Mouse (Mus musculus) stomach, embryonic 16.5 days (tissue): ENCODE data around the gene Ttc12. TPM values are rescaled to one million over a fixed set of nuclear protein-coding genes. Genes with fewer than 3 reads are reported as not detected.

Experiments used
- ATAC-seq: fragments of 200-750 bp; cut with Nextera tagmentation; 2 replicates; pipeline ENCODE4 v1.8.0; 2017; ENCODE audit warnings: moderate number of reproducible peaks, moderate TSS enrichment; ENCODE audit not compliant: insufficient read depth, low FRiP score
- H3K27ac ChIP-seq: fragments of 300-500 bp; sonication (generic); 2 replicates; pipeline ENCODE4 v1.5.1; 2014; ENCODE audit warnings: low read length
- H3K27me3 ChIP-seq: fragments of 300-500 bp; sonication (generic); 2 replicates; pipeline ENCODE4 v1.6.1; 2014; ENCODE audit warnings: low read length, control low read depth, mixed read lengths; ENCODE audit not compliant: control insufficient read depth, insufficient read depth
- H3K36me3 ChIP-seq: fragments of 300-500 bp; sonication (generic); 2 replicates; pipeline ENCODE4 v1.6.1; 2014; ENCODE audit warnings: low read length; ENCODE audit not compliant: control insufficient read depth, insufficient read depth
- H3K4me1 ChIP-seq: fragments of 300-500 bp; sonication (generic); 2 replicates; pipeline ENCODE4 v1.6.1; 2014; ENCODE audit warnings: low read length, control low read depth, mixed read lengths; ENCODE audit not compliant: control insufficient read depth, insufficient read depth
- H3K4me2 ChIP-seq: fragments of 300-500 bp; sonication (generic); 2 replicates; pipeline ENCODE4 v1.6.1; 2014; ENCODE audit warnings: low read depth, low read length, mixed read lengths
- H3K4me3 ChIP-seq: fragments of 300-500 bp; sonication (generic); replicated peaks from 2 replicates; pipeline ENCODE4 v1.5.1; 2014; ENCODE audit warnings: mild to moderate bottlenecking, low read length
- H3K9ac ChIP-seq: fragments of 300-500 bp; sonication (generic); 2 replicates; pipeline ENCODE4 v1.6.1; 2014; ENCODE audit warnings: low read length
- H3K9me3 ChIP-seq: fragments of 300-500 bp; sonication (generic); replicated peaks from 2 replicates; pipeline ENCODE4 v1.6.1; 2016; ENCODE audit warnings: low read length, control low read depth; ENCODE audit not compliant: control insufficient read depth
- WGBS: fragments of 180-500 bp; shearing (Covaris S2); extraction: QIAGEN DNeasy Blood & Tissue Kit; methylation state at CpG from one replicate; pipeline ENCODE4 v1.1.7; 2014; 5-methylcytosine and 5-hydroxymethylcytosine counted together
- polyA plus RNA-seq: library from polyadenylated mRNA; unstranded; fragments of >200 nt; fragmentation: Nextera tagmentation; extraction: Ambion mirVana; gene quantifications from 2 replicates; pipeline ENCODE4 v1.2.1, GENCODE M21; 2015

Ttc12 gene
- polyA plus RNA-seq, 1 experiment from 2014 or later = 1.4 TPM

GRCm38 (mm10) chr9:49486805-49487656 lies 1.0 kb upstream of the Ttc12 start:
- H3K9ac ChIP-seq = no peak overlapping the region
- H3K4me3 ChIP-seq = no peak overlapping the region
- H3K27ac ChIP-seq = no peak overlapping the region
- H3K4me1 ChIP-seq = 0 out of 2 replicates have a peak, but pooled peaks cover 8% of the 10 kb centered on the region
- no peak for ATAC-seq
- no peaks in the 10 kb centered on the region for H3K27me3 ChIP-seq
- H3K9me3 ChIP-seq = no peaks in the 10 kb centered on the region
- no peaks in the 10 kb centered on the region for H3K36me3 ChIP-seq
- 71% methylated on average over 9 of the region's 9 CpGs for WGBS
- H3K4me2 ChIP-seq = no peak overlapping the region

- Histone ChIP-seq H3K4me1 (0 out of 2 replicates have a peak, but pooled peaks cover 8% of the 10 kb centered on the region), H3K4me3 (peak overlapping the region; percentile 62), H3K9me3 (no peaks in the 10 kb centered on the region), H3K36me3 (no peaks in the 10 kb centered on the region), H3K4me2 (peak overlapping the region; percentile 61), H3K27me3 (no peaks in the 10 kb centered on the region), H3K27ac (no peak overlapping the region), H3K9ac (peak overlapping the region; percentile 66)
- ATAC-seq = 0 out of 2 replicates have a peak, but pooled peaks have one; percentile 14
- 3% methylated on average over 21 of the region's 21 CpGs for WGBS
Observed at GRCm38 (mm10) chr9:49485250-49485891, 654 bp downstream of the Ttc12 start.

GRCm38 (mm10) chr9:49483316-49483715 lies 2.7 kb downstream of the Ttc12 start:
- no peaks in the 10 kb centered on the region for H3K27me3 ChIP-seq
- H3K4me3 ChIP-seq = no peak overlapping the region
- H3K36me3 ChIP-seq = no peaks in the 10 kb centered on the region
- no peak overlapping the region for H3K9ac ChIP-seq
- 0 out of 2 replicates have a peak, but pooled peaks cover 8% of the 10 kb centered on the region for H3K4me1 ChIP-seq
- 51% methylated on average over 10 of the region's 10 CpGs for WGBS
- H3K27ac ChIP-seq = no peak overlapping the region
- no peak overlapping the region for H3K4me2 ChIP-seq
- H3K9me3 ChIP-seq = no peaks in the 10 kb centered on the region
- no peak for ATAC-seq

GRCm38 (mm10) chr9:49472126-49472525 lies 13.9 kb downstream of the Ttc12 start:
- no peak for ATAC-seq
- no peaks in the 10 kb centered on the region for H3K9me3 ChIP-seq
- WGBS = 67% methylated on average over 11 of the region's 11 CpGs
- H3K36me3 ChIP-seq = no peaks in the 10 kb centered on the region
- H3K27ac ChIP-seq = no peak overlapping the region
- no peak overlapping the region for H3K4me2 ChIP-seq
- no peak overlapping the region for H3K9ac ChIP-seq
- H3K4me3 ChIP-seq = no peak overlapping the region
- no peaks in the 10 kb centered on the region for H3K27me3 ChIP-seq
- H3K4me1 ChIP-seq = no peaks in the 10 kb centered on the region

GRCm38 (mm10) chr9:49470946-49471345 lies 15.1 kb downstream of the Ttc12 start:
- no peak for ATAC-seq
- no peaks in the 10 kb centered on the region for H3K36me3 ChIP-seq
- no peak overlapping the region for H3K4me3 ChIP-seq
- no peak overlapping the region for H3K4me2 ChIP-seq
- H3K4me1 ChIP-seq = no peaks in the 10 kb centered on the region
- 87% methylated on average over 6 of the region's 6 CpGs for WGBS
- no peak overlapping the region for H3K9ac ChIP-seq
- no peaks in the 10 kb centered on the region for H3K27me3 ChIP-seq
- H3K9me3 ChIP-seq = no peaks in the 10 kb centered on the region
- H3K27ac ChIP-seq = no peak overlapping the region

- no peak overlapping the region for H3K4me2 ChIP-seq
- H3K27me3 ChIP-seq = no peaks in the 10 kb centered on the region
- H3K9me3 ChIP-seq = no peaks in the 10 kb centered on the region
- 92% methylated on average over 19 of the region's 19 CpGs for WGBS
- no peak for ATAC-seq
- H3K27ac ChIP-seq = no peak overlapping the region
- no peak overlapping the region for H3K9ac ChIP-seq
- H3K36me3 ChIP-seq = no peaks in the 10 kb centered on the region
- no peaks in the 10 kb centered on the region for H3K4me1 ChIP-seq
- H3K4me3 ChIP-seq = no peak overlapping the region
Observed at GRCm38 (mm10) chr9:49470006-49470405, 16.0 kb downstream of the Ttc12 start.

GRCm38 (mm10) chr9:49456136-49456535 lies 29.9 kb downstream of the Ttc12 start:
- H3K4me1 ChIP-seq = no peaks in the 10 kb centered on the region
- H3K36me3 ChIP-seq = no peaks in the 10 kb centered on the region
- WGBS = 83% methylated on average over 3 of the region's 3 CpGs
- H3K27me3 ChIP-seq = no peaks in the 10 kb centered on the region
- H3K9me3 ChIP-seq = no peaks in the 10 kb centered on the region
- H3K4me3 ChIP-seq = no peak overlapping the region
- H3K27ac ChIP-seq = no peak overlapping the region
- no peak overlapping the region for H3K9ac ChIP-seq
- ATAC-seq = no peak
- no peak overlapping the region for H3K4me2 ChIP-seq

GRCm38 (mm10) chr9:49452396-49452795 lies 33.6 kb downstream of the Ttc12 start:
- Histone ChIP-seq H3K4me3 (no peak overlapping the region), H3K9me3 (no peaks in the 10 kb centered on the region), H3K4me1 (no peaks in the 10 kb centered on the region), H3K27ac (no peak overlapping the region), H3K9ac (no peak overlapping the region), H3K27me3 (no peaks in the 10 kb centered on the region), H3K36me3 (no peaks in the 10 kb centered on the region), H3K4me2 (no peak overlapping the region)
- ATAC-seq = no peak
- 76% methylated on average over 1 of the region's 1 CpGs for WGBS

GRCm38 (mm10) chr9:49450491-49450890 lies 35.5 kb downstream of the Ttc12 start:
- no peak overlapping the region for H3K27ac ChIP-seq
- H3K4me3 ChIP-seq = no peak overlapping the region
- H3K36me3 ChIP-seq = no peaks in the 10 kb centered on the region
- H3K4me1 ChIP-seq = no peaks in the 10 kb centered on the region
- no peak overlapping the region for H3K9ac ChIP-seq
- H3K9me3 ChIP-seq = no peaks in the 10 kb centered on the region
- H3K27me3 ChIP-seq = no peaks in the 10 kb centered on the region
- ATAC-seq = no peak
- H3K4me2 ChIP-seq = no peak overlapping the region
- WGBS = 74% methylated on average over 3 of the region's 3 CpGs
